Mouse (Mus musculus): ENCODE results near the gene Slc22a15.

- TF ChIP-seq CTCF (IDR thresholded peaks at IDR 0.05), result no peak
- peak; percentile 49; the same call in 1 of the 2 replicates for TF ChIP-seq EP300 (IDR thresholded peaks at IDR 0.05)
These were observed 92.9 kb downstream of the Slc22a15 start for GRCm38 (mm10) chr3:101831189-101831858.
